In the genomic region with DNA sequence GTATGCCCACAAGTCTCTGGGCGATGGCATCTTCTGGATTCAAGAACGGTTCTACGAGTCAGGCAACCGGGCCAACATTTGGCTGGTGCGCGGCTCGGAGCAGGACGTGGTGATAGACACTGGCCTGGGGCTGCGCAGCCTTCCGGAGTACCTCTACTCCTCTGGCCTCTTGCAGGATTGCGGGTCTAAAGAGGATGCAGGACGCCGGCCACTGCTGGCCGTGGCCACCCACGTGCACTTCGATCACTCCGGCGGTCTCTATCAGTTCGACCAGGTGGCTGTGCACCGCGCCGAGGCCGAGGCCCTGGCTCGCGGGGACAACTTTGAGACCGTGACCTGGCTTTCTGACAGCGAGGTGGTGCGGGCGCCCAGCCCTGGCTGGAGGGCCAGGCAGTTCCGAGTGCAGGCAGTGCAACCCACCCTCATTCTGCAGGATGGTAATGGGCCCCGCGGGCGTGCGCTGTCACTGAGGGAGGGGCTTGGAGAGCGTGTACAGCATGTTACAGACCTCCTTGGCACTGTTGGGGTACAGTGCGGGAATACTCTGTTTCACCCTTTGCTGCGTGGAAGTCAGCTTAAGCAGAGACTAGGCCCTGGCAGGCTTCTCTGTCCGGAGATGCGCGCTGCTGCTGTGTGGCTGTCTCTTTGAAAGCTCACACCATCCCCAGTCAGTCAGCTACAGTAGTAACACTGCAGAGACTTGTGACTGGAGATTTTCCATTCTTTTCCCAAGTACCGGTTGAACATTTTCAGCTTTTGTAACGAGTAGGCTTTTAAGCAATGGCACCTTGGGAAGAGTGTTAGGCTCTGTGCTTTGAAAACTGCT, we compare ENCODE assay signal across 8 mouse cellular contexts. TPM values are rescaled to one million over a fixed set of nuclear protein-coding genes. Genes with fewer than 3 reads are reported as not detected.
A peak's percentile ranks its signal among the peaks of the same experiment; 100 is the strongest.
DNase-seq lines count a peak whose midpoint lies in the region; ATAC-seq and TF ChIP-seq lines count a peak whose summit lies in the region.

No protein-coding gene starts in this region.

- peak overlapping the region; percentile 75 for H3K4me3 ChIP-seq in lung, postnatal 0 days (ENCODE audit: low read depth, low read length)
- H3K4me3 ChIP-seq in forebrain, embryonic 11.5 days (ENCODE audit: low read depth, low read length), result peak overlapping the region; percentile 75
- peak overlapping the region; percentile 85 for H3K4me3 ChIP-seq in hindbrain, embryonic 13.5 days
- peak overlapping the region; percentile 80 for H3K4me3 ChIP-seq in limb, embryonic 14.5 days (replicated peaks; ENCODE audit: low read length)
- H3K4me3 ChIP-seq in neural tube, embryonic 15.5 days (replicated peaks), result peak overlapping the region; percentile 96

- no peak; the same call in 1 of the 2 replicates for ATAC-seq in lung, postnatal 0 days
- peak; percentile 19; the same call in 1 of the 2 replicates for ATAC-seq in forebrain, embryonic 11.5 days (replicated peaks; ENCODE audit: low FRiP score)
- ATAC-seq in hindbrain, embryonic 13.5 days (ENCODE audit: low FRiP score), result peak; percentile 55
- no peak for ATAC-seq in limb, embryonic 14.5 days (ENCODE audit: low FRiP score, low read depth)
- peak; percentile 54 for ATAC-seq in neural tube, embryonic 15.5 days (ENCODE audit: low FRiP score)

- H3K36me3 ChIP-seq in lung, postnatal 0 days (ENCODE audit: insufficient read depth, low read length), result no peaks in the 10 kb centered on the region
- H3K36me3 ChIP-seq in forebrain, embryonic 11.5 days (ENCODE audit: control insufficient read depth, insufficient read depth, low read length), result no peaks in the 10 kb centered on the region
- H3K36me3 ChIP-seq in hindbrain, embryonic 13.5 days, result no peaks in the 10 kb centered on the region
- H3K36me3 ChIP-seq in limb, embryonic 14.5 days (ENCODE audit: control insufficient read depth, insufficient read depth, low read length), result no peaks in the 10 kb centered on the region
- no peaks in the 10 kb centered on the region for H3K36me3 ChIP-seq in neural tube, embryonic 15.5 days

- no peaks in the 10 kb centered on the region for H3K9me3 ChIP-seq in lung, postnatal 0 days (ENCODE audit: low read length)
- no peaks in the 10 kb centered on the region for H3K9me3 ChIP-seq in forebrain, embryonic 11.5 days (ENCODE audit: control insufficient read depth, low read length)
- H3K9me3 ChIP-seq in hindbrain, embryonic 13.5 days, result no peaks in the 10 kb centered on the region
- no peaks in the 10 kb centered on the region; the same call in 1 of the 2 replicates for H3K9me3 ChIP-seq in limb, embryonic 14.5 days (ENCODE audit: control insufficient read depth, low read length)
- no peaks in the 10 kb centered on the region for H3K9me3 ChIP-seq in neural tube, embryonic 15.5 days (replicated peaks)

- TF ChIP-seq POLR2A in limb, embryonic 14.5 days (IDR thresholded peaks at IDR 0.05; ENCODE audit: borderline replicate concordance, extremely low read depth, insufficient read depth, insufficient read length), result no peak

- TF ChIP-seq CTCF in lung, postnatal 0 days (IDR thresholded peaks at IDR 0.05), result no peak

- H3K27me3 ChIP-seq in lung, postnatal 0 days (replicated peaks; ENCODE audit: insufficient read depth, low read length), result no peaks in the 10 kb centered on the region
- H3K27me3 ChIP-seq in forebrain, embryonic 11.5 days (ENCODE audit: control insufficient read depth, insufficient read depth, low read length), result no peaks in the 10 kb centered on the region
- no peaks in the 10 kb centered on the region for H3K27me3 ChIP-seq in hindbrain, embryonic 13.5 days
- H3K27me3 ChIP-seq in limb, embryonic 14.5 days (ENCODE audit: control insufficient read depth, insufficient read depth, low read length), result no peaks in the 10 kb centered on the region
- no peaks in the 10 kb centered on the region for H3K27me3 ChIP-seq in neural tube, embryonic 15.5 days (replicated peaks)

- TF ChIP-seq EP300 in lung, postnatal 0 days (IDR thresholded peaks at IDR 0.05), result no peak

- DNase-seq in lung, postnatal 0 days (ENCODE audit: low spot score), result no peak
- no peak for DNase-seq in lung, postnatal 10 days
- peak; percentile 9 for DNase-seq in adipocyte (ENCODE audit: low spot score)
- DNase-seq in forebrain, embryonic 11.5 days (ENCODE audit: low spot score), result no peak
- DNase-seq in limb, embryonic 14.5 days (ENCODE audit: low spot score), result no peak
- DNase-seq in c-Kit-positive CD71-positive TER-119-positive erythroid progenitor cells, embryonic 14.5 days (ENCODE audit: low spot score), result no peak

- under 1% methylated on average over 41 of the region's 42 CpGs for WGBS in lung, postnatal 0 days
- under 1% methylated on average over 42 of the region's 42 CpGs for WGBS in forebrain, embryonic 11.5 days
- WGBS in hindbrain, embryonic 13.5 days, result under 1% methylated on average over 42 of the region's 42 CpGs
- WGBS in limb, embryonic 14.5 days, result 1% methylated on average over 40 of the region's 42 CpGs
- WGBS in neural tube, embryonic 15.5 days, result under 1% methylated on average over 42 of the region's 42 CpGs

- H3K9ac ChIP-seq in lung, postnatal 0 days (replicated peaks; ENCODE audit: low read depth), result peak overlapping the region; percentile 46; the same call in 1 of the 2 replicates
- H3K9ac ChIP-seq in forebrain, embryonic 11.5 days (ENCODE audit: low read length), result peak overlapping the region; percentile 60
- peak overlapping the region; percentile 85 for H3K9ac ChIP-seq in hindbrain, embryonic 13.5 days
- peak overlapping the region; percentile 65 for H3K9ac ChIP-seq in limb, embryonic 14.5 days (ENCODE audit: low read depth, low read length, severe bottlenecking)
- H3K9ac ChIP-seq in neural tube, embryonic 15.5 days (replicated peaks), result peak overlapping the region; percentile 85

- H3K27ac ChIP-seq in lung, postnatal 0 days (ENCODE audit: low read length), result 0 out of 2 replicates have a peak overlapping the region, but pooled peaks have one; percentile 32
- H3K27ac ChIP-seq in forebrain, embryonic 11.5 days (ENCODE audit: low read depth, low read length), result peak overlapping the region; percentile 68; the same call in 1 of the 2 replicates
- peak overlapping the region; percentile 94 for H3K27ac ChIP-seq in hindbrain, embryonic 13.5 days
- H3K27ac ChIP-seq in limb, embryonic 14.5 days (replicated peaks; ENCODE audit: low read depth, low read length), result peak overlapping the region; percentile 80
- peak overlapping the region; percentile 95 for H3K27ac ChIP-seq in neural tube, embryonic 15.5 days (replicated peaks)

- peak overlapping the region; percentile 98 for H3K4me2 ChIP-seq in lung, postnatal 0 days (replicated peaks; ENCODE audit: low read depth, low read length)
- peak overlapping the region; percentile 93 for H3K4me2 ChIP-seq in forebrain, embryonic 11.5 days (ENCODE audit: low read depth, low read length, severe bottlenecking)
- peak overlapping the region; percentile 94 for H3K4me2 ChIP-seq in hindbrain, embryonic 13.5 days
- H3K4me2 ChIP-seq in limb, embryonic 14.5 days (replicated peaks; ENCODE audit: low read depth, low read length, severe bottlenecking), result peak overlapping the region; percentile 97
- H3K4me2 ChIP-seq in neural tube, embryonic 15.5 days, result peak overlapping the region; percentile 89

- no peaks in the 10 kb centered on the region for H3K4me1 ChIP-seq in lung, postnatal 0 days (ENCODE audit: insufficient read depth, low read depth, low read length)
- peaks cover 4% of the 10 kb centered on the region; the same call in 1 of the 2 replicates for H3K4me1 ChIP-seq in forebrain, embryonic 11.5 days (replicated peaks; ENCODE audit: control insufficient read depth, insufficient read depth, low read length)
- H3K4me1 ChIP-seq in hindbrain, embryonic 13.5 days (replicated peaks), result peaks cover 21% of the 10 kb centered on the region
- peaks cover 8% of the 10 kb centered on the region for H3K4me1 ChIP-seq in limb, embryonic 14.5 days (ENCODE audit: control insufficient read depth, insufficient read depth, low read length)
- peaks cover 25% of the 10 kb centered on the region for H3K4me1 ChIP-seq in neural tube, embryonic 15.5 days

RNA-seq across cellular contexts. Expression of gene Mblac2, which starts 0.6 kb away (rescaled TPM):
- 5.6 and 6.5 TPM in 2 replicates for polyA plus RNA-seq in lung, postnatal 0 days (2015; fragmentation: Nextera tagmentation; extraction: Ambion mirVana)
- polyA plus RNA-seq in forebrain, embryonic 11.5 days (2014; fragmentation: Nextera tagmentation; extraction: Ambion mirVana), result 5.9 and 6.4 TPM in 2 replicates
- 24.0 and 25.6 TPM in 2 replicates for polyA plus RNA-seq in hindbrain, embryonic 13.5 days (2015; fragmentation: Nextera tagmentation; extraction: Ambion mirVana)
- polyA plus RNA-seq in limb, embryonic 14.5 days (2012; rRNA removed), result 4.9 and 5.4 TPM in 2 replicates
- 12.4 and 14.1 TPM in 2 replicates for polyA plus RNA-seq in limb, embryonic 14.5 days (2014; fragmentation: Nextera tagmentation; extraction: Ambion mirVana)
- polyA plus RNA-seq in neural tube, embryonic 15.5 days (2015; fragmentation: Nextera tagmentation; extraction: Ambion mirVana), result 64.8 and 65.6 TPM in 2 replicates

RNA-seq across cellular contexts. Expression of gene Polr3g, which starts 0.9 kb away (rescaled TPM):
- 5.1 and 5.2 TPM in 2 replicates for polyA plus RNA-seq in lung, postnatal 0 days (2015; fragmentation: Nextera tagmentation; extraction: Ambion mirVana)
- polyA plus RNA-seq in forebrain, embryonic 11.5 days (2014; fragmentation: Nextera tagmentation; extraction: Ambion mirVana), result 14.3 and 15.2 TPM in 2 replicates
- 4.2 and 6.2 TPM in 2 replicates for polyA plus RNA-seq in hindbrain, embryonic 13.5 days (2015; fragmentation: Nextera tagmentation; extraction: Ambion mirVana)
- 12.2 and 15.0 TPM in 2 replicates for polyA plus RNA-seq in limb, embryonic 14.5 days (2012; rRNA removed)
- polyA plus RNA-seq in limb, embryonic 14.5 days (2014; fragmentation: Nextera tagmentation; extraction: Ambion mirVana), result 29.9 and 31.1 TPM in 2 replicates
- polyA plus RNA-seq in neural tube, embryonic 15.5 days (2015; fragmentation: Nextera tagmentation; extraction: Ambion mirVana), result 8.2 and 8.9 TPM in 2 replicates

RNA-seq across cellular contexts. Expression of gene Lysmd3, which starts 54.3 kb away (rescaled TPM):
- 19.3 and 20.0 TPM in 2 replicates for polyA plus RNA-seq in lung, postnatal 0 days (2015; fragmentation: Nextera tagmentation; extraction: Ambion mirVana)
- 24.8 and 25.9 TPM in 2 replicates for polyA plus RNA-seq in forebrain, embryonic 11.5 days (2014; fragmentation: Nextera tagmentation; extraction: Ambion mirVana)
- 19.5 and 20.8 TPM in 2 replicates for polyA plus RNA-seq in hindbrain, embryonic 13.5 days (2015; fragmentation: Nextera tagmentation; extraction: Ambion mirVana)
- 15.1 and 19.3 TPM in 2 replicates for polyA plus RNA-seq in limb, embryonic 14.5 days (2012; rRNA removed)
- polyA plus RNA-seq in limb, embryonic 14.5 days (2014; fragmentation: Nextera tagmentation; extraction: Ambion mirVana), result 35.1 and 35.7 TPM in 2 replicates
- 17.6 and 18.5 TPM in 2 replicates for polyA plus RNA-seq in neural tube, embryonic 15.5 days (2015; fragmentation: Nextera tagmentation; extraction: Ambion mirVana)

Comparison
In these comparisons a context has a peak if more than half of its experiments do, and no peak if none do; other contexts are left out.
1. ATAC-seq: peak in forebrain, embryonic 11.5 days (single experiment), hindbrain, embryonic 13.5 days (single experiment) and neural tube, embryonic 15.5 days (single experiment); none in lung, postnatal 0 days (single experiment) and limb, embryonic 14.5 days (single experiment).
2. H3K27ac ChIP-seq: peak in every context shown above with its lines; median percentile 95 in neural tube, embryonic 15.5 days; 94 in hindbrain, embryonic 13.5 days; 80 in limb, embryonic 14.5 days; 68 in forebrain, embryonic 11.5 days; 32 in lung, postnatal 0 days.
3. Peak in every context shown above with its lines, with median percentiles within 50 percentile points of each other: H3K4me2 ChIP-seq, H3K4me3 ChIP-seq and H3K9ac ChIP-seq.